21 mouse cellular contexts compared by ENCODE assay signal in the genomic region with DNA sequence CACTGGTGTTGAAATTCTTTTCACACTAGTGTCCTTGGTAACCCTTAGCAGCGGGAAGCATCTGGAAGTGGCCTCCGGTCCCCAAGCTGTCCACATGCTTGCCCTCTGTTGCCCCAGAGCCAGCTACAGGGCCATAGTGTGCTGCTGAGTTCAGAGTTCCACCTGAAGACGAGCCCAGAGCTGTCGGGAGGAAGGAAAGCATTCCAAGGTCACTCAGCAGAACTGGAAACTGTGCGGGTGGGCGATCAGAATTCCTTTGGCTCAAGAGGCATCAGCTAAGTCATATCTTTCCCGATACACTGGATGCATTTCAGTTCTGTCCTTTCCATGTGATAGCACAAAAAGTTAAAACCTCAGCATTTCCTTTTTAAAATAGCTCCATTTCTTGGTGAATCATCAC.
DNase-seq lines count a peak whose midpoint lies in the region; ATAC-seq lines count a peak whose summit lies in the region.
"Had no signal": no experiment of that assay in that cellular context is flagged by ENCODE, and none has a peak within 500 bp of the region (broad histone marks: within the 10 kb centered on the region; RNA-seq: fewer than 3 reads in every experiment).

No protein-coding gene starts in this region.

- WGBS in hindbrain, embryonic 10.5 days, result 32% methylated on average over 7 of the region's 7 CpGs
- 43% methylated on average over 7 of the region's 7 CpGs for WGBS in hindbrain, embryonic 16.5 days
- WGBS in liver, embryonic 13.5 days (ENCODE audit: insufficient replicate concordance), result 56% methylated on average over 7 of the region's 7 CpGs
- WGBS in liver, embryonic 11.5 days, result 60% methylated on average over 7 of the region's 7 CpGs

- no peak overlapping the region for H3K4me2 ChIP-seq in hindbrain, embryonic 16.5 days (ENCODE audit: low read length)
- H3K4me2 ChIP-seq in liver, embryonic 13.5 days, result no peak overlapping the region
- no peak overlapping the region for H3K4me2 ChIP-seq in liver, embryonic 11.5 days
- H3K4me2 ChIP-seq: embryonic facial prominence, embryonic 15.5 days; heart, embryonic 11.5 days; hindbrain, embryonic 15.5 days; midbrain, embryonic 11.5 days had no signal

- no peak overlapping the region for H3K4me3 ChIP-seq in hindbrain, embryonic 10.5 days
- no peak overlapping the region for H3K4me3 ChIP-seq in hindbrain, embryonic 16.5 days (ENCODE audit: low read length)
- H3K4me3 ChIP-seq in liver, embryonic 13.5 days (replicated peaks), result no peak overlapping the region
- no peak overlapping the region for H3K4me3 ChIP-seq in liver, embryonic 11.5 days (ENCODE audit: low read depth, low read length)
- H3K4me3 ChIP-seq: embryonic facial prominence, embryonic 15.5 days; forebrain, embryonic 10.5 days; hindbrain, embryonic 15.5 days had no signal

- no peak for ATAC-seq in hindbrain, embryonic 16.5 days
- 0 out of 2 replicates have a peak, but pooled peaks have one; percentile 48 for ATAC-seq in liver, embryonic 13.5 days (ENCODE audit: low read depth)
- ATAC-seq in liver, embryonic 11.5 days (replicated peaks; ENCODE audit: low FRiP score), result no peak
- ATAC-seq: forebrain, postnatal 0 days; intestine, postnatal 0 days; lung, postnatal 0 days had no signal

- peaks cover 8% of the 10 kb centered on the region for H3K4me1 ChIP-seq in hindbrain, embryonic 10.5 days (replicated peaks)
- H3K4me1 ChIP-seq in hindbrain, embryonic 16.5 days (ENCODE audit: control insufficient read depth, insufficient read depth, low read depth, low read length), result no peaks in the 10 kb centered on the region
- no peaks in the 10 kb centered on the region for H3K4me1 ChIP-seq in liver, embryonic 13.5 days (replicated peaks)
- no peaks in the 10 kb centered on the region for H3K4me1 ChIP-seq in liver, embryonic 11.5 days (replicated peaks; ENCODE audit: control insufficient read depth, insufficient read depth, low read length)
- H3K4me1 ChIP-seq: embryonic facial prominence, embryonic 15.5 days; forebrain, embryonic 10.5 days; hindbrain, embryonic 15.5 days had no signal

- H3K27ac ChIP-seq in hindbrain, embryonic 10.5 days, result no peak overlapping the region
- no peak overlapping the region for H3K27ac ChIP-seq in hindbrain, embryonic 16.5 days (ENCODE audit: low read depth, low read length)
- H3K27ac ChIP-seq in liver, embryonic 13.5 days, result no peak overlapping the region
- H3K27ac ChIP-seq in liver, embryonic 11.5 days (ENCODE audit: low read depth, low read length), result no peak overlapping the region
- H3K27ac ChIP-seq: embryonic facial prominence, embryonic 15.5 days; forebrain, embryonic 10.5 days; hindbrain, embryonic 15.5 days had no signal

- peak; percentile 29 for DNase-seq in hindbrain, embryonic 10.5 days (ENCODE audit: low spot score)
- DNase-seq in liver, embryonic 13.5 days, result no peak
- DNase-seq in liver, embryonic 11.5 days (ENCODE audit: low spot score), result no peak
- peak; percentile 19 for DNase-seq in kidney, postnatal 14 days
- DNase-seq in testis, postnatal 10 days (ENCODE audit: low spot score), result peak; percentile 39
- DNase-seq in cerebellum, adult 18-20 months, result no peak
- no peak for DNase-seq in heart, postnatal 4 days
- DNase-seq: cerebellum, adult 9-11 months; embryo, embryonic 11 days; forebrain, postnatal 0 days; heart, postnatal 10 days; right cerebral cortex, adult 18-20 months; thymus, postnatal 36 days had no signal

- H3K36me3 ChIP-seq in hindbrain, embryonic 10.5 days, result no peaks in the 10 kb centered on the region
- no peaks in the 10 kb centered on the region for H3K36me3 ChIP-seq in hindbrain, embryonic 16.5 days (ENCODE audit: control insufficient read depth, insufficient read depth, low read length)
- H3K36me3 ChIP-seq in liver, embryonic 13.5 days, result no peaks in the 10 kb centered on the region
- H3K36me3 ChIP-seq in liver, embryonic 11.5 days (ENCODE audit: control insufficient read depth, insufficient read depth, low read length), result no peaks in the 10 kb centered on the region
- H3K36me3 ChIP-seq: embryonic facial prominence, embryonic 15.5 days; forebrain, embryonic 10.5 days; hindbrain, embryonic 15.5 days had no signal

- no peak overlapping the region for H3K9ac ChIP-seq in hindbrain, embryonic 16.5 days (ENCODE audit: low read depth, low read length)
- H3K9ac ChIP-seq in liver, embryonic 13.5 days, result no peak overlapping the region
- H3K9ac ChIP-seq in liver, embryonic 11.5 days (ENCODE audit: low read depth, low read length), result no peak overlapping the region
- H3K9ac ChIP-seq: embryonic facial prominence, embryonic 15.5 days; forebrain, postnatal 0 days; hindbrain, embryonic 15.5 days had no signal

- no peaks in the 10 kb centered on the region for H3K9me3 ChIP-seq in hindbrain, embryonic 10.5 days
- no peaks in the 10 kb centered on the region for H3K9me3 ChIP-seq in hindbrain, embryonic 16.5 days (ENCODE audit: control insufficient read depth, low read length)
- no peaks in the 10 kb centered on the region for H3K9me3 ChIP-seq in liver, embryonic 13.5 days (replicated peaks)
- H3K9me3 ChIP-seq in liver, embryonic 11.5 days (ENCODE audit: control insufficient read depth, low read length), result no peaks in the 10 kb centered on the region
- H3K9me3 ChIP-seq: embryonic facial prominence, embryonic 15.5 days; forebrain, embryonic 10.5 days; hindbrain, embryonic 15.5 days had no signal

- no peaks in the 10 kb centered on the region for H3K27me3 ChIP-seq in hindbrain, embryonic 10.5 days (ENCODE audit: insufficient read depth, poor library complexity, severe bottlenecking)
- H3K27me3 ChIP-seq in hindbrain, embryonic 16.5 days (replicated peaks; ENCODE audit: control insufficient read depth, insufficient read depth, low read length), result no peaks in the 10 kb centered on the region
- H3K27me3 ChIP-seq in liver, embryonic 13.5 days, result no peaks in the 10 kb centered on the region
- H3K27me3 ChIP-seq in liver, embryonic 11.5 days (replicated peaks; ENCODE audit: control insufficient read depth, insufficient read depth, low read length), result no peaks in the 10 kb centered on the region
- H3K27me3 ChIP-seq: embryonic facial prominence, embryonic 15.5 days; hindbrain, embryonic 15.5 days had no signal

Comparison
In these comparisons a context has a peak if more than half of its experiments do, and no peak if none do; other contexts are left out.
1. DNase-seq: peak in hindbrain, embryonic 10.5 days (single experiment), kidney, postnatal 14 days (single experiment) and testis, postnatal 10 days (single experiment); none in liver, embryonic 13.5 days (single experiment), liver, embryonic 11.5 days (single experiment), cerebellum, adult 18-20 months (0 of 2) and heart, postnatal 4 days (single experiment).